Mouse (Mus musculus) midbrain, embryonic 13.5 days (tissue): ENCODE measurements around the gene Babam2. TPM values are rescaled to one million over a fixed set of nuclear protein-coding genes. Genes with fewer than 3 reads are reported as not detected.

Experiments used
- ATAC-seq: fragments of 200-750 bp; cut with Nextera tagmentation; 2 replicates; pipeline ENCODE4 v1.8.0; 2017; ENCODE audit warnings: mild to moderate bottlenecking, moderate TSS enrichment, moderate library complexity
- H3K27ac ChIP-seq: fragments of 300-500 bp; sonication (generic); 2 replicates; pipeline ENCODE4 v1.5.1; 2015; ENCODE audit warnings: inconsistent platforms, mild to moderate bottlenecking, moderate library complexity
- H3K27me3 ChIP-seq: fragments of 300-500 bp; sonication (generic); 2 replicates; pipeline ENCODE4 v1.6.1; 2015; ENCODE audit warnings: mild to moderate bottlenecking, inconsistent platforms
- H3K36me3 ChIP-seq: fragments of 300-500 bp; sonication (generic); 2 replicates; pipeline ENCODE4 v1.6.1; 2015; ENCODE audit warnings: mild to moderate bottlenecking, inconsistent platforms
- H3K4me1 ChIP-seq: fragments of 300-500 bp; sonication (generic); replicated peaks from 2 replicates; pipeline ENCODE4 v1.6.1; 2015; ENCODE audit warnings: inconsistent platforms
- H3K4me2 ChIP-seq: fragments of 300-500 bp; sonication (generic); replicated peaks from 2 replicates; pipeline ENCODE4 v1.6.1; 2015; ENCODE audit warnings: moderate library complexity, mild to moderate bottlenecking, inconsistent platforms
- H3K4me3 ChIP-seq: fragments of 300-500 bp; sonication (generic); replicated peaks from 2 replicates; pipeline ENCODE4 v1.5.1; 2015; ENCODE audit warnings: mild to moderate bottlenecking, inconsistent platforms
- H3K9ac ChIP-seq: fragments of 300-500 bp; sonication (generic); replicated peaks from 2 replicates; pipeline ENCODE4 v1.6.1; 2015; ENCODE audit warnings: mild to moderate bottlenecking, inconsistent platforms
- H3K9me3 ChIP-seq: fragments of 300-500 bp; sonication (generic); 2 replicates; pipeline ENCODE4 v1.6.1; 2016; ENCODE audit warnings: mild to moderate bottlenecking, inconsistent platforms
- WGBS: fragments of 180-500 bp; shearing (Covaris S2); methylation state at CpG from one replicate; pipeline ENCODE4 v1.1.7; 2015; 5-methylcytosine and 5-hydroxymethylcytosine counted together
- polyA plus RNA-seq: library from polyadenylated mRNA; unstranded; fragments of >200 nt; fragmentation: Nextera tagmentation; extraction: Ambion mirVana; gene quantifications from 2 replicates; pipeline ENCODE4 v1.2.1, GENCODE M21; 2015

Gene Babam2
- polyA plus RNA-seq, 1 experiment from 2014 or later: 63.4 TPM

GRCm38 (mm10) chr5:31998806-31999205 is 301.3 kb downstream of the Babam2 start:
- no peak for ATAC-seq
- H3K9ac ChIP-seq: no peak overlapping the region
- no peaks in the 10 kb centered on the region for H3K27me3 ChIP-seq
- H3K4me1 ChIP-seq: no peaks in the 10 kb centered on the region
- WGBS: 89% methylated on average over 2 of the region's 2 CpGs
- no peaks in the 10 kb centered on the region for H3K9me3 ChIP-seq
- H3K4me3 ChIP-seq: no peak overlapping the region
- no peaks in the 10 kb centered on the region for H3K36me3 ChIP-seq
- H3K4me2 ChIP-seq: no peak overlapping the region
- no peak overlapping the region for H3K27ac ChIP-seq

- no peak overlapping the region for H3K4me3 ChIP-seq
- H3K36me3 ChIP-seq: no peaks in the 10 kb centered on the region
- 67% methylated on average over 3 of the region's 3 CpGs for WGBS
- H3K4me1 ChIP-seq: no peaks in the 10 kb centered on the region
- H3K4me2 ChIP-seq: no peak overlapping the region
- no peak overlapping the region for H3K9ac ChIP-seq
- H3K27me3 ChIP-seq: no peaks in the 10 kb centered on the region
- no peaks in the 10 kb centered on the region for H3K9me3 ChIP-seq
- H3K27ac ChIP-seq: no peak overlapping the region
- ATAC-seq: no peak
Measured at GRCm38 (mm10) chr5:32000076-32000475, 302.6 kb downstream of the Babam2 start.

- WGBS: 86% methylated on average over 9 of the region's 9 CpGs
- H3K9ac ChIP-seq: no peak overlapping the region
- no peak overlapping the region for H3K27ac ChIP-seq
- no peak for ATAC-seq
- H3K4me3 ChIP-seq: no peak overlapping the region
- no peaks in the 10 kb centered on the region for H3K9me3 ChIP-seq
- no peak overlapping the region for H3K4me2 ChIP-seq
- H3K36me3 ChIP-seq: no peaks in the 10 kb centered on the region
- H3K4me1 ChIP-seq: no peaks in the 10 kb centered on the region
- H3K27me3 ChIP-seq: no peaks in the 10 kb centered on the region
Measured at GRCm38 (mm10) chr5:32001266-32001665, 303.8 kb downstream of the Babam2 start.

- no peaks in the 10 kb centered on the region for H3K9me3 ChIP-seq
- H3K4me2 ChIP-seq: no peak overlapping the region
- 69% methylated on average over 3 of the region's 3 CpGs for WGBS
Measured at GRCm38 (mm10) chr5:32001771-32002170, 304.3 kb downstream of the Babam2 start.

GRCm38 (mm10) chr5:32008401-32008800 is 310.9 kb downstream of the Babam2 start:
- Histone ChIP-seq H3K9ac (no peak overlapping the region), H3K9me3 (no peaks in the 10 kb centered on the region), H3K4me1 (no peaks in the 10 kb centered on the region), H3K27ac (no peak overlapping the region), H3K4me2 (no peak overlapping the region), H3K4me3 (no peak overlapping the region), H3K36me3 (no peaks in the 10 kb centered on the region), H3K27me3 (no peaks in the 10 kb centered on the region)
- WGBS: 70% methylated on average over 3 of the region's 3 CpGs
- ATAC-seq: no peak

More at GRCm38 (mm10) chr5:32001771-32002170, 304.3 kb downstream of the Babam2 start:
- Histone ChIP-seq H3K4me3 (no peak overlapping the region), H3K4me1 (no peaks in the 10 kb centered on the region), H3K27ac (no peak overlapping the region), H3K9ac (no peak overlapping the region), H3K36me3 (no peaks in the 10 kb centered on the region), H3K27me3 (no peaks in the 10 kb centered on the region)
- no peak for ATAC-seq

GRCm38 (mm10) chr5:32010056-32010455 is 312.6 kb downstream of the Babam2 start:
- H3K4me2 ChIP-seq: no peak overlapping the region
- no peak overlapping the region for H3K9ac ChIP-seq
- H3K9me3 ChIP-seq: no peaks in the 10 kb centered on the region
- no peak for ATAC-seq
- no peaks in the 10 kb centered on the region for H3K4me1 ChIP-seq
- no peaks in the 10 kb centered on the region for H3K36me3 ChIP-seq
- H3K27me3 ChIP-seq: no peaks in the 10 kb centered on the region
- WGBS: 91% methylated on average over 4 of the region's 4 CpGs
- no peak overlapping the region for H3K4me3 ChIP-seq
- no peak overlapping the region for H3K27ac ChIP-seq

- Histone ChIP-seq H3K27ac (no peak overlapping the region), H3K36me3 (no peaks in the 10 kb centered on the region), H3K27me3 (no peaks in the 10 kb centered on the region), H3K9ac (no peak overlapping the region), H3K4me3 (no peak overlapping the region), H3K4me2 (no peak overlapping the region), H3K4me1 (no peaks in the 10 kb centered on the region), H3K9me3 (no peaks in the 10 kb centered on the region)
- 88% methylated on average over 2 of the region's 2 CpGs for WGBS
- ATAC-seq: no peak
Measured at GRCm38 (mm10) chr5:32013053-32013452, 315.6 kb downstream of the Babam2 start.

- Histone ChIP-seq H3K27ac (no peak overlapping the region), H3K4me1 (no peaks in the 10 kb centered on the region), H3K9ac (no peak overlapping the region), H3K4me3 (no peak overlapping the region), H3K9me3 (no peaks in the 10 kb centered on the region), H3K36me3 (no peaks in the 10 kb centered on the region), H3K27me3 (no peaks in the 10 kb centered on the region), H3K4me2 (no peak overlapping the region)
- no peak for ATAC-seq
- 93% methylated on average over 7 of the region's 7 CpGs for WGBS
Measured at GRCm38 (mm10) chr5:32014786-32015185, 317.3 kb downstream of the Babam2 start.

GRCm38 (mm10) chr5:32015949-32016478 is 318.5 kb downstream of the Babam2 start:
- no peaks in the 10 kb centered on the region for H3K27me3 ChIP-seq
- H3K4me1 ChIP-seq: no peaks in the 10 kb centered on the region
- no peak for ATAC-seq
- no peak overlapping the region for H3K4me3 ChIP-seq
- H3K36me3 ChIP-seq: no peaks in the 10 kb centered on the region
- no peak overlapping the region for H3K9ac ChIP-seq
- WGBS: 84% methylated on average over 9 of the region's 9 CpGs
- H3K4me2 ChIP-seq: no peak overlapping the region
- H3K27ac ChIP-seq: no peak overlapping the region
- H3K9me3 ChIP-seq: no peaks in the 10 kb centered on the region

GRCm38 (mm10) chr5:32017686-32018085 is 320.2 kb downstream of the Babam2 start:
- Histone ChIP-seq H3K9ac (no peak overlapping the region), H3K9me3 (no peaks in the 10 kb centered on the region), H3K4me2 (no peak overlapping the region), H3K27ac (no peak overlapping the region), H3K36me3 (no peaks in the 10 kb centered on the region), H3K27me3 (no peaks in the 10 kb centered on the region), H3K4me3 (no peak overlapping the region), H3K4me1 (no peaks in the 10 kb centered on the region)
- ATAC-seq: no peak
- WGBS: 82% methylated on average over 3 of the region's 3 CpGs

- no peaks in the 10 kb centered on the region for H3K27me3 ChIP-seq
- no peak overlapping the region for H3K4me2 ChIP-seq
- no peaks in the 10 kb centered on the region for H3K4me1 ChIP-seq
- H3K36me3 ChIP-seq: no peaks in the 10 kb centered on the region
- H3K9ac ChIP-seq: no peak overlapping the region
- no peak overlapping the region for H3K27ac ChIP-seq
- no peaks in the 10 kb centered on the region for H3K9me3 ChIP-seq
- ATAC-seq: no peak
- H3K4me3 ChIP-seq: no peak overlapping the region
- WGBS: 96% methylated on average over 2 of the region's 2 CpGs
Measured at GRCm38 (mm10) chr5:32018276-32018675, 320.8 kb downstream of the Babam2 start.

- H3K4me3 ChIP-seq: no peak overlapping the region
- no peak overlapping the region for H3K27ac ChIP-seq
- ATAC-seq: no peak
- 93% methylated on average over 3 of the region's 3 CpGs for WGBS
- H3K27me3 ChIP-seq: no peaks in the 10 kb centered on the region
- no peak overlapping the region for H3K4me2 ChIP-seq
- no peaks in the 10 kb centered on the region for H3K4me1 ChIP-seq
- H3K36me3 ChIP-seq: no peaks in the 10 kb centered on the region
- no peak overlapping the region for H3K9ac ChIP-seq
- H3K9me3 ChIP-seq: no peaks in the 10 kb centered on the region
Measured at GRCm38 (mm10) chr5:32029834-32030433, 332.4 kb downstream of the Babam2 start.

- H3K4me1 ChIP-seq: no peaks in the 10 kb centered on the region
- H3K36me3 ChIP-seq: no peaks in the 10 kb centered on the region
- no peak overlapping the region for H3K4me2 ChIP-seq
- no peaks in the 10 kb centered on the region for H3K9me3 ChIP-seq
- no peak overlapping the region for H3K9ac ChIP-seq
- H3K27me3 ChIP-seq: no peaks in the 10 kb centered on the region
- no peak for ATAC-seq
- no peak overlapping the region for H3K27ac ChIP-seq
- WGBS: 84% methylated on average over 4 of the region's 4 CpGs
- no peak overlapping the region for H3K4me3 ChIP-seq
Measured at GRCm38 (mm10) chr5:32033185-32033584, 335.7 kb downstream of the Babam2 start.
